Mouse (Mus musculus) heart, embryonic 10.5 days (tissue): ENCODE measurements around the gene Sorcs2. TPM values are rescaled to one million over a fixed set of nuclear protein-coding genes. Genes with fewer than 3 reads are reported as not detected.

Source experiments
- DNase-seq: peaks from one replicate; pipeline ENCODE4 v3.0.0-alpha.2; 2017; ENCODE audit warnings: low spot score
- H3K27ac ChIP-seq: fragments of 300-500 bp; sonication (generic); 2 replicates; pipeline ENCODE4 v1.5.1; 2016; ENCODE audit warnings: mild to moderate bottlenecking
- H3K27me3 ChIP-seq: fragments of 300-500 bp; sonication (generic); 2 replicates; pipeline ENCODE4 v1.6.1; 2016; ENCODE audit warnings: mild to moderate bottlenecking; ENCODE audit not compliant: poor library complexity, insufficient read depth, severe bottlenecking
- H3K36me3 ChIP-seq: fragments of 300-500 bp; sonication (generic); 2 replicates; pipeline ENCODE4 v1.6.1; 2016; ENCODE audit warnings: mild to moderate bottlenecking, moderate library complexity
- H3K4me1 ChIP-seq: fragments of 300-500 bp; sonication (generic); 2 replicates; pipeline ENCODE4 v1.6.1; 2016; ENCODE audit warnings: mild to moderate bottlenecking
- H3K4me3 ChIP-seq: fragments of 300-500 bp; sonication (generic); 2 replicates; pipeline ENCODE4 v1.5.1; 2016; ENCODE audit warnings: mild to moderate bottlenecking, moderate library complexity
- H3K9me3 ChIP-seq: fragments of 300-500 bp; sonication (generic); 2 replicates; pipeline ENCODE4 v1.6.1; 2016; ENCODE audit warnings: mild to moderate bottlenecking, moderate library complexity
- WGBS: fragments of 180-500 bp; shearing (Covaris S2); methylation state at CpG from one replicate; pipeline ENCODE4 v1.1.7; 2016; 5-methylcytosine and 5-hydroxymethylcytosine counted together
- polyA plus RNA-seq: library from polyadenylated mRNA; unstranded; fragments of >200 nt; fragmentation: Nextera tagmentation; extraction: Ambion mirVana; gene quantifications from 2 replicates; pipeline ENCODE4 v1.2.1, GENCODE M21; 2016

Gene Sorcs2
- polyA plus RNA-seq, 1 experiment from 2014 or later, result 6.9 TPM

DNA sequence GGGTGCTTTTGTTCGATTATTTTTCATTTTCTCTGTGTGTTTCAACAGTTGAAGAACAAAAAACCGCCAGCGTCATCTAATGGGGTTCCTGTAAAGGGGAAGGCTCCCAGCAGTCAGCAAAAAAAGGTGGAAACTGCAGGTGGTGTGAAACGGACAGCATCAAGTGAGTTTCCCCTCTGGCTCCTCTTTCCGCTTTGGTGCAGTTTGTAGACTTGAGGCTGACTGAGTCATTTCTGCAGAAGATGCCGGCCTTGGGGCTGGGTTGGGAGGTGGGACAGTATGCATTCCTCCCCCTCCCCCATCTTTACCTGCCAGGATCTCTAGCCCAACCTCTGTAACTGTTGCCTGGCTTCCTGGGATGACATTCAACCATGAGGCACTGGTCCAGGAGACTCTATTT, 408.4 kb downstream of the Sorcs2 start:
- 80% methylated on average over 6 of the region's 6 CpGs for WGBS
- DNase-seq, result no peak
- Histone ChIP-seq H3K4me1 (peaks cover 24% of the 10 kb centered on the region; the same call in 1 of the 2 replicates), H3K4me3 (no peak overlapping the region), H3K27ac (no peak overlapping the region), H3K36me3 (peaks cover 92% of the 10 kb centered on the region), H3K9me3 (no peaks in the 10 kb centered on the region), H3K27me3 (no peaks in the 10 kb centered on the region)

DNA sequence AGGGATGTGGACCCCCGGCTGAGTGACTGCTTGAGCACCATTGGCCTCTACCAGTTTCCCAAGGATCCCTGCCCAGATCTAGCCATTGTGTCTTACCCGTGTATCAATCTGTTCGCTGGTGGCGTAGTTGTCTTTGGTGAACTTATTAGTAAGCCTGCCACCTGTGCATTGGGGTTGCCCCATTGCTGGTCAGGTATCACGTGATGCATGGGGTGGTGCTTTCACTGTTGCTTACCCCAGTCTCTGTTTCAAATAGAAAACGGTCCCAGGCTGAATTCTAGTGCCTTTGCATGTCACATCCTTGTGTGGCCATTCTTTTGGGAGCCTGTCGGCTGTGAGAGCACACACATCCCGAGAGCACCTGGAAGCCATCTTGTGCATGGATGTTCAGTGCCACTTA, 409.9 kb downstream of the Sorcs2 start:
- H3K36me3 ChIP-seq, result peaks cover 92% of the 10 kb centered on the region
- 88% methylated on average over 8 of the region's 8 CpGs for WGBS
- H3K27me3 ChIP-seq, result no peaks in the 10 kb centered on the region
- no peaks in the 10 kb centered on the region for H3K9me3 ChIP-seq
- no peak overlapping the region for H3K4me3 ChIP-seq
- no peak for DNase-seq
- peaks cover 25% of the 10 kb centered on the region; the same call in 1 of the 2 replicates for H3K4me1 ChIP-seq
- H3K27ac ChIP-seq, result no peak overlapping the region

DNA sequence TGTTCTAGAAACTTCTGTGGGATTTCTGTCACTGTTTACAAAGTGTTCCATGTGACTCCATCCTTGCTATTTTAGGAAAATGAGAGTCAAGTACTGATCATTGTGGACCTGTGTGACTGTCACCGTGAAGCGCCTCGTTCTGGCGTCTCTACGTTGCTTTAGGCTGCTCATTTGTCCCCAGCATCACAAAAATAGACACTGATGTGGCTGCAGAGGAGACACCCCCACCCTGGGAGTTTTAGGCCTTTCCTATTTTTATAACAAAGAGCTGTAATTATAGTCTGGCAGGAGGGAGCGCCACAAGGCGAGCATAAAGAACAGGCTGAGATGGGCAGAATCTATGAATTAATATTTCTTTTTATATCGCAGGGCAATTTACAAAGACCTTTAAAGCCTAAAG, 412.3 kb downstream of the Sorcs2 start:
- Histone ChIP-seq H3K4me1 (peaks cover 35% of the 10 kb centered on the region), H3K4me3 (no peak overlapping the region), H3K9me3 (no peaks in the 10 kb centered on the region), H3K36me3 (peaks cover 80% of the 10 kb centered on the region), H3K27ac (peak overlapping the region; percentile 66; the same call in 1 of the 2 replicates), H3K27me3 (no peaks in the 10 kb centered on the region)
- DNase-seq, result no peak
- WGBS, result 68% methylated on average over 8 of the region's 8 CpGs

DNA sequence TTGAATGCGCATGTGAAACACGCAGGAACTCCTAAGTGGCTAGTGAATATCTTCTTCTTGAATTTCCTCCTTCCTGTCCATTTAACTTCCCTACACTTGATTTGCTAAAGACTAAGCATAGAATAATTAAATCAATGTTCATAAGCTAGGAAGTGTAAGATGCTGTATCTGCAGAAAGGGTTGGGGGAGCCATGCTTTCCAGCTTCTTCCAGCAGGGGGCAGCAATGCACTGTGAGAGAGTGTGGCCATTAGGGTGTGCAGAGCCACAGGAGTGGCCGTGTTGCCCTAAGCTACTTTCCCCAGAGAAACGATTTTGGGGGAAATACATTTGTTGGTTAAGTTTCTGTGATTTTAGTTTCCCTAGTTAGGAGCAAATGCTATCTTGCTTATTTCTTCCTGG, 416.0 kb downstream of the Sorcs2 start:
- Histone ChIP-seq H3K4me3 (no peak overlapping the region), H3K4me1 (peaks cover 32% of the 10 kb centered on the region), H3K27ac (no peak overlapping the region), H3K36me3 (peaks cover 68% of the 10 kb centered on the region), H3K9me3 (no peaks in the 10 kb centered on the region), H3K27me3 (no peaks in the 10 kb centered on the region)
- WGBS, result 44% methylated on average over 4 of the region's 4 CpGs
- DNase-seq, result peak; percentile 84

DNA sequence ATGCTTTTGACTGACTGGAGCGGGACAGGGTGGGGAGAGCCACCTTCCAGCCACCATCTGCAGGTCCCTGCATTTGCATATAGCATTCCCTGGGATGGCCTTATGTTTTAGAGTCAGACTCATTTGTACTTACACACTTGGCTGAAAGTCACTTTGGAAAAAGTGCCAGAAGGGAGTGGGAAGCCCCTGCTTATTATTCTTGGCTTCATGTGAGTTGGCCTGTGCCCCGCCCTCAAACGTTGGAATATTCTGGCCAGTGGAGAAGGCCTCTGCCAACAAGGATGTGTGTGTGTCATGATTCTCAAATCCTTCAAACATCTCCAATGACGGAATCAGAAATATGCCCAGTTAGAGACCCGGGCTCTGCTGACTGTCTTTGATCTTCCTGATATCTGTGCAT, 416.6 kb downstream of the Sorcs2 start:
- peaks cover 26% of the 10 kb centered on the region for H3K4me1 ChIP-seq
- no peak for DNase-seq
- H3K27ac ChIP-seq, result no peak overlapping the region
- peaks cover 68% of the 10 kb centered on the region for H3K36me3 ChIP-seq
- no peaks in the 10 kb centered on the region for H3K27me3 ChIP-seq
- H3K4me3 ChIP-seq, result no peak overlapping the region
- 81% methylated on average over 5 of the region's 5 CpGs for WGBS
- no peaks in the 10 kb centered on the region for H3K9me3 ChIP-seq

DNA sequence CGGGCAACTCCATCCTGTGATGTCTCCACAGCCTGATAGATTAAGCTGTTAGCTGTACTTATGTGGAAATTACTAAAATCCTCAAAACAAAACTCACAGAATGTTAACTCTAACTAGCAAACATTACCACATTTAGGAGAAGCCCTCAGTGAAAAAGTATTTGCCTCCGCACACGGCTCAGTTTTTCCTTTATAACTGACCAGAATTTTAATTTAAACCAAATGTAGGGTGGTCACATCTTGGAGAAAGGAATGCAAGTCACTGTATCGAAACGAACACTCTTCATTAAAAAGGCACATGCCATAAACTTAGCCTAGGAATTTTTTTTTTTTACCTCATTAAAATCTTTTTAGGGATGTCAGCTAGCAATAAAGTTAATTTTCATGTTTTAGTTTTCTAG, 417.4 kb downstream of the Sorcs2 start:
- Histone ChIP-seq H3K27me3 (no peaks in the 10 kb centered on the region), H3K36me3 (peaks cover 66% of the 10 kb centered on the region), H3K27ac (no peak overlapping the region), H3K4me1 (peaks cover 21% of the 10 kb centered on the region), H3K9me3 (no peaks in the 10 kb centered on the region), H3K4me3 (no peak overlapping the region)
- WGBS, result 92% methylated on average over 5 of the region's 5 CpGs
- DNase-seq, result no peak

DNA sequence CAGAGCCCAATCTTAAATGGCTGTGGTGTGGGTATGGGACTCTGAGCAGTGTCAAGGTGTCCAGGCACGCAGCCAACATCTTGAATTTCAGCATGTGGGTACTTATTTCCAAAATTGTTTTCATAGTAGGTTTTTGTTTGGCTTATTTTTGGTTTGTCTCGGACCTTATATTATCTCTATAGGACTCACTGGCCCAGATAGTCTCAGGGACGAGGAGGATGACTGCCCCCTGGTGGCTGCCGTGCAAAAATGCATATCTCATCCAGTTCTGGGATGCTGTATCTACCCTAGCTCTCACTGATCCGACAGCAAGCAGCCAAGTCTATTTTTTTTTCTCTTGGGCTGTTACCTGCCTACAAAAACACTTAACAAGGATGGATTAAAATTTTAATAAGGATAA, 422.3 kb downstream of the Sorcs2 start:
- 15% methylated on average over 5 of the region's 5 CpGs for WGBS
- H3K36me3 ChIP-seq, result peaks cover 58% of the 10 kb centered on the region
- no peak overlapping the region for H3K27ac ChIP-seq

DNA sequence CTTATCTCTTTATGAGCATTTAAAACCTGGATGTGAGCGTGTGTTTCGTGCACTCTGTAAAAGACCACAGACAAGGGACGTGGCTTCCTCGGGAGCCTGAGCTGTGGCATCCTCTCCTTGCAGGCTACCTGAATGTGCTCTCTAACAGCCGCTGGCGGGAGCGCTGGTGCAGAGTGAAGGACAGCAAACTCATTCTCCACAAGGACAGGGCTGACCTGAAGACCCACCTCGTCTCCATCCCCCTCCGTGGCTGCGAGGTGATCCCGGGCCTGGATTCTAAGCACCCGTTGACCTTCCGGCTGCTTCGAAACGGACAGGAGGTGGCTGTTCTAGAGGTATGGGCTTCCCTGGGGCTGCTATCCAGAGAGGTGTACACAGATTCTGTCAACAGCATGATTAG, 423.7 kb downstream of the Sorcs2 start:
- 70% methylated on average over 15 of the region's 15 CpGs for WGBS
- peaks cover 70% of the 10 kb centered on the region for H3K36me3 ChIP-seq
- H3K27ac ChIP-seq, result peak overlapping the region; percentile 19; the same call in 1 of the 2 replicates
- no peaks in the 10 kb centered on the region for H3K27me3 ChIP-seq
- H3K4me1 ChIP-seq, result peaks cover 26% of the 10 kb centered on the region
- DNase-seq, result no peak
- no peak overlapping the region for H3K4me3 ChIP-seq
- no peaks in the 10 kb centered on the region for H3K9me3 ChIP-seq

More for the DNA sequence above, 422.3 kb downstream of the Sorcs2 start:
- Histone ChIP-seq H3K9me3 (no peaks in the 10 kb centered on the region), H3K4me1 (peaks cover 24% of the 10 kb centered on the region), H3K27me3 (no peaks in the 10 kb centered on the region), H3K4me3 (no peak overlapping the region)
- DNase-seq, result no peak

DNA sequence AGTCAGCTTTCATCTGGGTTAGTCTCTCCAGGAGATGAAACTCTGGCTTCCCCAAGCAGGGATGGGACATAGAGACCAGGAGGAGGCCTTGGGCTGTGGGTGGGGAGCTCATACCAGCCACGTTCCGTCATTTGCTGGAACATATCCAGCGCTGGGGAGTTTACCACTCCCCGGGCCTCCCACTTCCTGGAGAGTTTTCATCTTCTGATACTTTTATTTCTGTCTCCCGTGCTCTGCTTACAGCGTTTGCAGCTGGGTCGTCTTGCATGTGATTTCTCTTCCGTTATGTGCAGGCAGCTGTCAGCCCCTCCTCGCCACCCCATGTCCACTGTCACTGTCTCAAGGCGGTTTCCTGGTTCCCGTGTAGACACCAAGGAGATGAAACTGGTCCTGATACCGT, 424.1 kb downstream of the Sorcs2 start:
- WGBS, result 68% methylated on average over 12 of the region's 12 CpGs
- no peak for DNase-seq
- no peak overlapping the region for H3K4me3 ChIP-seq
- no peaks in the 10 kb centered on the region for H3K9me3 ChIP-seq
- no peak overlapping the region for H3K27ac ChIP-seq
- H3K4me1 ChIP-seq, result peaks cover 26% of the 10 kb centered on the region
- peaks cover 70% of the 10 kb centered on the region for H3K36me3 ChIP-seq
- no peaks in the 10 kb centered on the region for H3K27me3 ChIP-seq

DNA sequence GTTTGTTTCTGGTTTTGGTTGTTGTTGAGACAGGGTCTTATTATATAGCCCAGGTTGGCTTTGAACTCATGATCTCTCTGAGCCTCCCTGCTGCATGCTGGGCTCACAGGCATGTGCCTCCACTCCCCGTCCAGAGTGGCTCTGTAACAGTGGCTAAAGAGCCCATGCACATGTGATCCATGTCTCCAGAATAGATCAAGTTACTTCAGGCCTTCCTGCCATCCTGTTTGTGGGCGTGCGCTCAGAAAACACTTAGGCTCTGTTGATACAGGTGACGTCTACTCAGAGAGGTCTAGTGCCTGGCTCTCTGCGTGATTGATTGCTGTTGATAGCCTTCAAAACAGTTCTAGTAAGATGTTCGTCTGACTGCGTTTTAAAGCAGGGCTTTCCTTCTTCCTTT, 425.2 kb downstream of the Sorcs2 start:
- DNase-seq, result no peak
- WGBS, result 54% methylated on average over 7 of the region's 7 CpGs
- no peaks in the 10 kb centered on the region for H3K27me3 ChIP-seq
- H3K36me3 ChIP-seq, result peaks cover 71% of the 10 kb centered on the region
- no peaks in the 10 kb centered on the region for H3K9me3 ChIP-seq
- H3K27ac ChIP-seq, result no peak overlapping the region; the same call in 1 of the 2 replicates
- no peak overlapping the region for H3K4me3 ChIP-seq
- H3K4me1 ChIP-seq, result peaks cover 26% of the 10 kb centered on the region

DNA sequence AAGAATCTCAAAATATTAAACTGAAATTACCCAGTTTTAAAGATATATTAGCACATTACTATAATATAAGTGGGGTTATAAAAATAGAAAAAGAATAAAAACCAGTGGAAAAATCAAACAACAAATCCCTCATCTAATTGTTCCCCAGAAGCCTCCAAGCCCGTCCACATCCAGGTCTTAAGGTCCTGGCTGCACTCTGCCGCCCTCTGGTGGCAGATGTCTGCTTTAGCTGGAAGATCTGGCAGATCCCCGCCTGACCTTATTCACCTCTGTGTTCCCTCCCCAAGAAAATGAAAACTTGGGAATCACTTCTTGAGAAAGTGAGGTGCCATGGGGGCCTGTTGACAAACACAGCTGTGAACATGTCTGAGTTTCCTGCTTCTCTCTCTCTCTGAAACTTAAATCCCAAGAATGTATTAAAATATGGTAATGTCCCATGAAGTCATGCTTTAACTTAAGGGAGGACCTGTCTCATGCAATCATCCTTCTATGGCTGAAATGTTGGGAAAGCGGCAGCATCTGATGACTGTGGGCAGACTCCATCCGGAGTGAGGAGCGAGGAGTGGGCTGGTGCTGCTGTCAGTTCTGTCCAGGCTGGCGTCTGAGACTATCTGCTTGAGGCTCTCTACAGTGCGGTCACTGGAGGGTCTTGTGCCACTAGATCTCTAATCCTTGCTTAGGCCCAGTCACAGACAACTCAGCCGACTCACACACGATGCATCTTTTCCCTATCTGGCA, 425.9 kb downstream of the Sorcs2 start:
- Histone ChIP-seq H3K27ac (peak overlapping the region; percentile 47; the same call in 1 of the 2 replicates), H3K27me3 (no peaks in the 10 kb centered on the region), H3K4me1 (peaks cover 26% of the 10 kb centered on the region), H3K4me3 (no peak overlapping the region), H3K9me3 (no peaks in the 10 kb centered on the region), H3K36me3 (peaks cover 71% of the 10 kb centered on the region)
- no peak for DNase-seq
- 57% methylated on average over 10 of the region's 10 CpGs for WGBS

DNA sequence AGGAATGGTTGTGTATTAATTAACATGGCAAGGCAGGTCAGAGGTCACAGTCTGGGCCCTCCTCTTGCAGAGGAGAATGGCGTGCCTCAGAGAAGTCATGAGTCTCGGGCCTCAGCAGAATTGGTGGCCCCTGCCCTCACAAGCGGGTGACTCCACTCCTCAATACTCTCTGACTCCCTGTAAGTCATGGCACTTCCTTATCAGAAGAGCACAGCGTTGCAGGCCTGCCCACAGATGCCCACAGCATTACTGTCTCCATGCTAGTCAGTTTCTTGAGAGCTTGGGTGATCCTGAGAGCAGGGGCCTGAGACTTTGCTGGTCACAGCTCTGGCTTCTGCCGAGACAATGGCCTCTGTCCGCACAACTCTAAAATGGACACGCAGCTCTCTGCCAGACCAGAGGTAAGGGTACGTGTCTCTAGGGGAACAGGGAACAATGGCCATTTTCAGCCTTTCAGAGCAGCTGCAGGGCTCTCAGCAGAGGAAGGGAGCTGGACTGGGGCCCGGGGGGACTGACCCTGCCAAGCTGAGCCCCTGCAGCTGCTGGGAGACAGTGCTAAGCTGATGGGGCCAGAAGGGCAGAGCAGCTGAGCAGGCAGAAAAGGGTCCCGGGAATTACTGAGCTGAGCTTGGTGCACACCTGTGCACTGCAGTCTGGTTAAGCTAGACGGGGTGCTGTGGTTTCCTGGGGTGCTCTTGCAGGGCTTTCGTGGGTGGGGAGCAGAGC, 427.4 kb downstream of the Sorcs2 start:
- no peaks in the 10 kb centered on the region for H3K9me3 ChIP-seq
- 72% methylated on average over 12 of the region's 12 CpGs for WGBS
- H3K27ac ChIP-seq, result 0 out of 2 replicates have a peak overlapping the region, but pooled peaks have one; percentile 0
- no peaks in the 10 kb centered on the region for H3K27me3 ChIP-seq
- peaks cover 26% of the 10 kb centered on the region for H3K4me1 ChIP-seq
- peaks cover 75% of the 10 kb centered on the region for H3K36me3 ChIP-seq
- no peak for DNase-seq
- H3K4me3 ChIP-seq, result no peak overlapping the region

DNA sequence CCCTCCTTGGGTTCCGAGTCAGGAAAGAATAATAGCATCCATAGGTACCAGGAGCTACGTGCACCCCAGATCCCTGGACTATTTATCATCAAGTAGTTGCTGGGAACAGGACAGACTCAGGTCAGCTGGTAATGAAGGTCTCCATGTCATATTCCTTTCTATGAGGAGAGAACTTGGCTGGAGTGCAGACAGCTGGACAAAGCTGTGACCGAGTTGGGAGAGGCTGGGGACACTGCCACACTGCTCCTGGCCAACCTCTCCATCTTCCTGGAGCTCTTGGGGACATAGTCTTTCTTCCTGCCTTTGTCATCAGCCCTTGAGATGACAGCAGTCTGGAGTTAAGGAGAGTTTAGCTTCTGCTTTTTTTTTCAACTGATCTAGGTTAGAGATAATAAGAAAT, 428.1 kb downstream of the Sorcs2 start:
- Histone ChIP-seq H3K27me3 (no peaks in the 10 kb centered on the region), H3K9me3 (no peaks in the 10 kb centered on the region), H3K27ac (no peak overlapping the region), H3K4me3 (no peak overlapping the region), H3K4me1 (peaks cover 26% of the 10 kb centered on the region), H3K36me3 (peaks cover 76% of the 10 kb centered on the region)
- 75% methylated on average over 3 of the region's 3 CpGs for WGBS
- DNase-seq, result no peak
